In genomic region chr4:123292989-123293388, GRCm38 (mm10) we compare ENCODE assay signal across 20 mouse cellular contexts. TPM values are rescaled to one million over a fixed set of nuclear protein-coding genes. Genes with fewer than 3 reads are reported as not detected.
"Had no signal": no experiment of that assay in that cellular context is flagged by ENCODE, and none has a peak within 500 bp of the region (broad histone marks: within the 10 kb centered on the region; RNA-seq: fewer than 3 reads in every experiment).

No protein-coding gene starts in this region.

- H3K4me1 ChIP-seq: limb, embryonic 13.5 days; midbrain, embryonic 10.5 days; neural tube, embryonic 15.5 days had no signal

- H3K9ac ChIP-seq: limb, embryonic 13.5 days; liver, embryonic 14.5 days; lung, embryonic 14.5 days; neural tube, embryonic 15.5 days had no signal

- H3K27ac ChIP-seq: limb, embryonic 13.5 days; liver, embryonic 14.5 days; midbrain, embryonic 10.5 days; neural tube, embryonic 15.5 days had no signal

- H3K4me3 ChIP-seq: limb, embryonic 13.5 days; midbrain, embryonic 10.5 days; myocyte; neural tube, embryonic 15.5 days had no signal

- H3K4me2 ChIP-seq: limb, embryonic 13.5 days; lung, embryonic 14.5 days; neural tube, embryonic 15.5 days had no signal

- DNase-seq: left cerebral cortex, postnatal 4 days; lung, embryonic 14.5 days; lung, postnatal 10 days; lung, postnatal 4 days; midbrain, embryonic 14.5 days; right cerebral cortex, adult 18-20 months; right cerebral cortex, postnatal 25 days; thymus, postnatal 36 days had no signal

- H3K9me3 ChIP-seq: limb, embryonic 13.5 days; midbrain, embryonic 10.5 days; neural tube, embryonic 15.5 days had no signal

- H3K27me3 ChIP-seq: limb, embryonic 13.5 days; neural tube, embryonic 15.5 days had no signal

RNA-seq across cellular contexts. Expression of gene Oxct2a, which starts 30.4 kb away (rescaled TPM):
- total RNA-seq: left cerebral cortex, postnatal 10 days; liver, adult 2 months; megakaryocyte, adult 5-6 weeks had no signal
- polyA plus RNA-seq: limb, embryonic 13.5 days; liver, adult 2 months; lung, embryonic 14.5 days; midbrain, embryonic 10.5 days; midbrain, embryonic 14.5 days; neural tube, embryonic 11.5 days; stomach, embryonic 16.5 days; thymus, postnatal 0 days had no signal

RNA-seq across cellular contexts. Expression of gene Bmp8a, which starts 50.1 kb away (rescaled TPM):
- total RNA-seq: layer of hippocampus, postnatal 14 days; liver, adult 2 months; megakaryocyte, adult 5-6 weeks had no signal
- polyA plus RNA-seq: liver, adult 2 months had no signal

RNA-seq across cellular contexts. Expression of gene Heyl, which starts 59.6 kb away (rescaled TPM):
- total RNA-seq: megakaryocyte, adult 5-6 weeks had no signal
